Mouse (Mus musculus) cerebellum, adult 18-20 months (tissue): ENCODE data around the gene Gm20855.
"Not testable (repeated sequence)": the region's sequence is repeated elsewhere in the genome, so short reads cannot be mapped to it uniquely, and the experiment has no call there.

Experiments
- DNase-seq, 2 experiments: peaks; one replicate each; pipeline ENCODE4 v3.0.0; 2021

The Gm20855 gene

GRCm38 (mm10) chrY:35131733-35132132 is at the start of gene Gm20855:
Gm20855 (minus strand) TSS chrY:35131833.
- DNase-seq: not testable (repeated sequence)
